Mouse (Mus musculus): ENCODE measurements at regions not wholly inside any gene's neighbourhood (a gene's known extent, or its start where the extent isn't known, plus 50 kb on each side); places are given as distances from the start of the nearest gene placed in this dataset.
"Not testable (repeated sequence)": the region's sequence is repeated elsewhere in the genome, so short reads cannot be mapped to it uniquely, and the experiment has no call there.

DNA sequence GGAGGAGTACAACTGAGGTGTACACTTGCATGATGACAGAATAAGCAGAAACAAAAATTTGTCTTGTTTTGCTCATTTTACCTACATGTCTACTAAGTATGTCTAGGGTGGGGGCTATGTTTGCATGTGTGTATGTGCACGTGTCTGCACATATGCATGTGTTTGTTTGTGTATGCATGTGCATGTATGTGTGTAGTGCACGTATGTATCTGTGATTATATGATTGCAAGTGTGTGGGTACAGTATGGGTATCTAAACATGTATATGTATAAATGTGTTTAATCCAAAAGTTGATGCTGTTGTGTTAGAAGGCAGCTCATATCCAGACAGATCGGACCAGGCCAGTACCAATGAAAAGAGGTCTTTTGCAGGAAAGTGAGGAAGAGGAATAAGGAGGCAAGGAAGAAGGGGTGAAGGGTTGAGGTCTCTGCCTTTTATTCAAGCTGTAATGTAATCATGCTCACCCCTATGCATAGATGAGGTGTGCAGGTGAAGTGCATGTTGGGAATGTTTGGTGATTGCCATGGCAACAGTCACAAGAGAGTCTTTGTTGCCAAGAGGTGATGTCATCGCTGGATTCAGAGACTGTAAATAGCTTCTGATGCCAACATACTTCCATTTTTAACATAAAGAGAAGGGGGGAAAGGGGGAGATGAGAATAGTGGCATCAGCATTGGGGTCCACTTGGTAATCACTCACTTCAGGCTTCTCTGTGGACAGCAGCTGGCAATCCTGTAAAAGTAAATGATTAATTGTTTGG is 1447.7 kb downstream of the Zfp704 start:
- DNase-seq, result no peak

DNA sequence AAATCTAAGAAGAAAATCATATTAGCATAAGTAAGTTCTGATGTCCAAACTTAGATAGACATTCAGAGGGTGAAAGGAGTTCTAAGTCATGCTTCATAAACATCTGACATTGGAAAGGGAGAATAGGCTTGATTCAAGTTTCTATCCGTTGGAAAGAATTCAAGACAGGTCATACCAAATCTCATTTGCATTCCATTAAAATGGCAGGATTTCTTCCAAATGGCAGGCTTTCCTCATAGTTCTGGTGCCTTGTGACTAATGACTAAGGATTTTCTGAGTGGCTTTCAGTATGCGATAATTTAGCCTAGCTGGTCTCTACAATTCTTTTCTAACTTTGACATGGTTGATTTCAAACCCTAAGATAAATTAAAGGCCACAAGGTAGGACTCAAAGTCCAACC is 1466.9 kb downstream of the Zfp704 start:
- no peak for DNase-seq

DNA sequence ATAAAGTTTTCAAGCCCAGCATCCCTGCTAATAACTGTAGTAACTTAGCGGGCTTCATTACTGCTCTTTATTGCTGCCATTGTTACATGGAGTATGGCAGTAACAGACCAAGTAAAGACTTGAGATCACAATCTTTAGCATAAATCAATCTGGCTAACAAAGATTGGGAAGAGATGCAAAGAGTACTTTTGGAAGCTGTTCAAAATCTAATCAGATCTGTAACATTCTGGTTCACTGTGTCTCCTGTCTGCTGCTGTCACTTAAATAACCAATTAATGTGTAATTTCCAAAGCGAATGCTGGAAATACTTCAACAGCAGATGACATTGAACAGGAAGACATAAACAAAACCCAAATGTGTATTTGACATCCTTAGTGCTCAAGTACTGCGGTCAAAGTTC is 1467.7 kb downstream of the Zfp704 start:
- no peak for DNase-seq

DNA sequence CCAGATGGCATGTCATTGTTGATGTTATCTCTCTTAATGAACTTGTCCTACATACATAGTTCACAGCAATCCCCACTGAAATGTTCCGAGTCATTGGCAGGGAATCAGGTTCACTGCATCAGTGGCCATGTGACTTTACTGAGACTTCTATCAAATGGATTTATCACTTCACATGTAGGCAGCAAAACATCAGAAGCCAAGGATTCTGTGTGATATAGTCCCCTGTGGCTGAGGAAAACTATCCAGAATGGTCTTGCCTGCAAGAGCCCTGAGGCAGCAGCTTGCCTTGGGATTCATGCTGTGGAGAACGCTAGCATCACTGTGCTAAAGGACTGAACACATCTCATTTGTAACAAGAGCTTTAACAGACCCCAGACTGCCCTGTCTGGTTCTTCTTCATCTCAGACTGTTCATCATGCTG is 1468.2 kb downstream of the Zfp704 start:
- no peak for DNase-seq

DNA sequence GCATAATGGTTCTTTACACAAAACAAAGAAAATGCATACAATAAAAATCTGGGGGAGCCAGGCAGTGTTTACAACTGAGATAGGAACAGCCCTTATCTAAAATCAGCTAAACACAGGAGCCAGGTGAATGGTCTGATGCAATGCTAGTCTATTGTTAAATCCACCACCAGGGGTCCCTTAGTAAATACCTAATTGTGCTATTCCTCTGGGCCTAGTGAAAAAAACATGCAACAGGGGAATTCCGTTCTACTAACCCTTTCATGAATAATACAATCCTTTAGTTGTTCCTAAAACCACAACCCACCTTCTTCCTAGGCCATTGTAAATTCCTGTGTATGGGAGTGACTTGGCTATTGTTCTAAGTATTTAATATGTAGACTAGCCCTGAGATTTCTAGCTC is 1486.2 kb downstream of the Zfp704 start:
- not testable (repeated sequence) for DNase-seq

DNA sequence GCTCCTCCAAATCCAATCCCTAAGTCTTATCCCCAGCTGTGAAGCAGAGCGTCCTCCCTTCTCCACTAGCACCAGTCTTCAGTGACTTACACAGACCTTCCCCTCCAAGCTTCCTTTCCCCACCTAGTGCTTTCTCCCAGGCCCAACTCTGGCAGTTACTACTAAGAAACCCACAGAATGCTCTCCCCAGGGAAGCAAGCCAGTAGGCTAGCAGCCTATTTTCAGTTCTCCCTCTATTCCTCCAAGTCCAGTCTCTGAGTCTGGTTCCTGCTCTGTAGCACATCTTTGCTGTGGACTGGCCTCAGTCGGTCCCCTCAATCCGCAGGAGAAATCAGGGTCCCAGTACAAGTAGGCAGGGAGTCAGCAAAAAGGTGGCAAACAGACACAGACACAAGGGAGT is 1486.7 kb downstream of the Zfp704 start:
- no peak for DNase-seq

DNA sequence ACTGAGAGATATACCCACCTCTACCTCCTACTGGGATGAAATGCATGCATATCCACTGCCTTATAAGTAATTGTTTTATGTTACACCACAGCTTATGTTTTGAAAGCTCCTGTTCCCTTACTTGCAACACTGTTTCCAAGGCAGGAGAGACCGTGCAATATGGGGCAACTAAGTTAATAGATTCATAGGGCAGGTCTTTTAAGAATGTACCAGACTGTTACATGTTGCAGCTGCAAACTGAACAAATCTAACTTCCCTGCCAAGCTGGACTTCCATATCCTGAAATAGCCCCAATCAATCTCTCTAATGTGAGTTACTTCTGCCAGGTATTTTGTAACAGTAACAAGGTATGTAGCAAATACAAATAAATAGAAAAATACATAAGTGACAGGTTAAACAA is 1478.0 kb upstream of the 1700008P02Rik start:
- DNase-seq, result no peak

DNA sequence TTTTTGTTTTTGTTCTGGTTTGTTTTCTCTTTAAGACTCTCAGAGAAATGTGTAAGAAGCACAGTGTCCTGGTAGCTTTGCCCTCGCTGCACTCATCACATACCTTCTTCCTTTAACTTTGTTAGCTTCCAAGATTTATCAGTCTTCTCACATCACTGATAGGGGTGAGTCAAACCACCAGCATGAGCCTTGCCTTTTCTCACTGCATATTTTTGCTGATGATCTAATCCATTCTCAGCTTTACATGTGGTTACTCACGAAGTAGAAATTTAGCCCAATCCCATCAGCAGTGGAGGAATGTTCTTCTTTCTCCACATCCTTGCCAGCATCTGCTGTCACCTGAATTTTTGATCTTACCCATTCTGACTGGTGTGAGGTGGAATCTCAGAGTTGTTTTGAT is 1464.5 kb upstream of the 1700008P02Rik start:
- no peak for DNase-seq

DNA sequence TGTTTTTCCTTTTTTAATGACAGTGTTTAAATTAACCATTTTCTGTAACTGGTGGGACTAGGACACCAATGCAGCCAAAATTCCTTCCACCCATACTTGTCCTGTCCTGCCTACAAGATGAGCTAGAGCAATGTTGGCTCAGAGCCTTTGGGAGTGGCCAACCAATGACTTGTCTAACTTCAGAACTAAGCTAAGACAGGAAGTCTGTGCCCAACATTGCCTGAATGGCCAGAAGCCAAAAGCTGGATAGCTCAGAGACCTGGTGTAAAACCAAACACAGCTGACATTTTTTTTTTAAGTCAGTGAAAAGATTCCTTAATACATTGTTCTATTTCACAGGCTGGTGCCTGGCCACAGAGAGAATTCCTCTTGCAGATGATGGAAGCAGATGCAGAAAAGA is 1433.5 kb upstream of the 1700008P02Rik start:
- no peak for DNase-seq

DNA sequence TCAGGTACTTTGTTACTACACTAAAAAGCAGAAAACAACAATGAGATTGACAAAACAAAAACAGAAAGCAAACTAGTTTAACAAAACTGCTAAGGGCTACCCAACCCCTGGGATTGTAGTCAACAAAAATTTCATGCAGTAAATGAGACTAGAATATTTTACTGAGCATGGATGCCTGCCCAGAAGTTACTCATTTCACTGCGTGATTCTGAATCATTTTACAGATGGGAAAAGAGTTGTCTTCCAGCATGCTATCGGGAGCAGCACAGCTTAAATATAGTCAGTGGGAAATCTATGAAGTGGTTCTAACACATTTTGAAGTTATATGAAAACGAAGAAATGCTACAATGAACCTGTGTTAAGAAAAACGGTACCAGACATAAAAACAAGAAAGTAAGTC is 1430.9 kb upstream of the 1700008P02Rik start:
- DNase-seq, result no peak

DNA sequence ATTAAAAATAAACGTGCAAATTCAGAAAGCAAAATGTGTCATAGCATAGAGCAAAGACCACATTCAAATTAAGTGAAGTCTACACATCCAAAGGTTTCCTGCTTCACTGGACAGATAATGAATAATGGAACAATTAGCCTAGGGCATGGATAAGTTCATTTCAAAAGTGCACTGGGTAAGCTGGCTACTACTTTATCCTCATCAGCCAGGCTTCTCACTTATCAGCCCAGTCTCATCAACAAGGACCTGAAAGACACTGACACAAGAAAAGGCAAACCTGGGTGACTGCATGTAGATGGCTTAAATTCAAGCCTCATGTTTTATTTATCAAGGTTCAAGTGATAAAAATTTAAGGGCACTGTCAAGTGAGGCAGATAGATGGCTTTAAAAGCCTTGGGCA is 1429.5 kb upstream of the 1700008P02Rik start:
- no peak for DNase-seq

DNA sequence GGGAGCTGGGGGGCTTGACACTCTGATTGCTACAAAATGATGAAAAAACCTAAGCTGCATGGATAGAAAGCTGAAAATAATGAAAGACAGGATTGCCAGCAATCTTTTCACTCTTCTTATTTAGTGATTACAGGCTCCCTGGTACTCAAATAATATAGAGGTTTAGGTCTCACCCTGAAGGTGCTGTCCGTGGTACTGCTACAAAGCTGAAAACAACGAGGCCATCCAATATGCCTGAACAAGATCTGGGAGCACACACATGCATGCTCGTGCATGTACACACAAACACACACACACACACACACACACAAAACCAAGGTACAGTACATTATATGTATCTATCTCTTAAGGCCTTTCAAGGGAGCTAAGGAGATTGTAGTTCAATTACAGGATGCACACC is 1426.1 kb upstream of the 1700008P02Rik start:
- no peak for DNase-seq

DNA sequence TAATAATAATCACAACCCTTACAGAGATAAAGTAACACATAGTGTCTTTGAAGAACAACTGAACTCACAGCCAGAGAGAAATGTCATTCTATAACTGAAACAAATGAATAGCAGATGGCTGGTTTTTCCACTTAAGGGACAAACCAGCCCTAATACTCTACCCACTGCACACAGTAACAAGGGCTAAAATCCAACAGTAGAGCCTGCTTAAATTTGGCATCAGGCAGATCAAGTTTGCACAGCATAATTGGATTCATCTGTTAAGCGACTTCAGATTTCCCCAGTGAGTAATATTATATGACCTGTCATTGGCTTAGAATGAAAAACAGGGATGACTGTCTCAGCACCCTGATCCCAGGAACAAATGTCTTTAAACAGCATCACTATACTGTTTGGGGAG is 1416.5 kb upstream of the 1700008P02Rik start:
- no peak for DNase-seq

DNA sequence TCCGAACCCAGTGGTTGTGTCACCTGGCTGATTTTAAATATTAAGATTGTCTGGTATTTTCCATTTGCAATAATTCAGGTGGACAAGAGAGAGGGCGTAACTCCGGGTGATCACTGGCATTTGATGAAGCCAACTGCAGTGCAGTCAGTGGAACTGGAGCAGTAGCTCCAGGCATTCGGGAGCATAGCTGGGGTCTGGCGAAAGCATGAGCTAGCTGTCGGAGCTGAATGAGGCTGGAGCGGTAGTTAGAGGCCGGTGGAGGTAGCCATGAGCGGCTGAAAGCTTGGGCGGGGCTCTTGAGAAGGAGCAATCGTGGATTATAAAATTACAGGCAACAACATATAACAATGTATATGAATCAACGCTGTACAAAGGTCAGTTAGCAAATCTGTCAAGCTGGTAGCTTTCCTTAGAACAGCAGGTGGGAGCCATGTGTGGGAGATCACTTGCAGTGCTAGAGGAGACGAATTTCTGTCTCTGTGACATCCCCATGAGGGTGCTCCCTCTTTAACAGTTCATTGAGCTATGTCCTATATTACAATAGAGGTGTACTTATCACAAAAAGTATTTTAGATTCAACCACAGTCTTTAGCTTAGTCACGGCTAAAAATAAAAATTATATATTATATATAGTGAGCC is 1415.0 kb upstream of the 1700008P02Rik start:
- no peak for DNase-seq

DNA sequence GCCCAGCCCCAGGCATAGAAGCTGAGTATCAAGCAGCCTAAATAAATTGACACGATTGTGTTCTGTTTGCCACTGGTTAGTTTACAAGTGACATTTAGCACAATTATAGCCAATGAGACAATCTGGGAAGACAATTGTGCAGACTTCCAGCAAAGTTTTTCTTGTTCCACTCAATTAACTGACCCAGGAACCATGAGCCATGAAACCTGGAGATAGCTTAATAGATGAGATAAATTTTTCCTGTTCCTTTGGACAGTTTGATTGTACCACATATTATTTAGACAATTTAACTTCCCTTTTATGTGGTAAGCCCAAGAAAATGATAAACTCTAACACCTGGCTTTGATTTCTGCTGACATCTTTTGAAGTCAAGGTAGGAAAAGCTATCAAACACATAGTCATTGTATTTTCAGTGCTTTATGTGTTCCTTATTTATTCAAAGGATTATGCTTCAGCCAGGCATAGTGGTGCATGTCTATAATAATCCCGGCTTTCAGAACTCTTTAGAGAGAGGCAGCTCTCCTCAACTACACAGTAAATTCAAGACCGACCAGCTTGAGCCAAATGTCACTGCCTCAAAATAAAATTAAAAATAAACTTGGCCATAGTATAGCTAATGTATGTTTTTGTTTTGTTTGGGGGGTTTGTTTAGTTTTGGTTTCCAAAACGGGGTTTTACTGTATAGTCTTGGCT is 1406.2 kb upstream of the 1700008P02Rik start:
- DNase-seq, result no peak

DNA sequence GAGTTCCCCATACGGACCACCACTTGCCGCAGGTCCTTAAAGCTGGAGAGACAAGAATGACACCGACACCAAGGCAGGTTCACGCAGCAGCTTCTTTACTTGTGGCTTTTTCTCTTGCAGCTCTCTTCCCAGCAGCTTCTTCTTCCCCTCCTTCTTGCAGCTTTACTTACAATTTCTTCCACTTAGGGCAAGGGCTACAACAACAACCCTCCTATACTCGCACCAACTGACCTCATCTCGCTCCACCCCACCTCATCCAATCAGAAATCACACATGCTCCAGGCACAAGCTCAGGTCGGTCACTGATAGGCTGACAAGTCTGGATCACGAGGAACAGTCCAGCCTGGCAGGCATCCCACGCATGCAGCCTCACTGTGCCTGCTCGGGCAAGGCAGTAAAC is 1402.4 kb upstream of the 1700008P02Rik start:
- DNase-seq, result no peak

DNA sequence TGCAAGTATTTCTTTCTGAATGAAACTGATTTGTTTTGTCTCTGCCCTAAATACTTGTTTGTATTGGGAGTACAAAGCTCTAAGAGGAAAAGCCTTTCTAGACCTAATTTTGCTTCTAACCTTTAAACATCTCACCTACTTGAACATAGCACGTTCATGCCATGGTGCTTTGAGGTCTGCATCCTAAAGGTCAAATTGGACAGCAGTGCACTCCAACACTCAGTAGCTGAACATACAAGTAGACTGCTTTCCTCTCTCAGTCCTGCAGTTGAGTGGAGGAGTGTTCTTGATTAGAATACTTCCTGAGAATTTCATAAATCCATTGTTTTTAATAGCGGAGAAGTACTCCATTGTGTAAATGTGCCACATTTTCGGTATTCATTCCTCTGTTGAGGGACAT is 1397.2 kb upstream of the 1700008P02Rik start:
- no peak for DNase-seq

DNA sequence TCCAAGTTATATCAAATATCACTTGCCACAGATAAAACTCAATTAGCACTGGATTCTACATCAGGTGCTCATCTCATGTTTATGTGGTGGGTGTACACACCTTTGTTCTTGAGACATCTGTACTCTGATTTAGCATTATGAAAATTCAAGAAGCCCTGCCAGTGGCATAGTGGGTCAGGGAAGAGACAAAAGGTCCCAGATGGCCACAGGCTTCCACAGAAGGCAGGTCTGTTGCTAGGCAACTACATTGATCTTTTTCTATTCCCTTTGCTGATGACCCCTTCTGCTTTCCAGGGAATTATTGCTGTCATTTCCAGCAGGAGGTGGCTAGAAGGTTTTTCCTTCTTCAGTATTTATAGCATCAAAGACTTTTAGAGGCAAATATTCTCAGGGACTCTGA is 1396.7 kb upstream of the 1700008P02Rik start:
- DNase-seq, result no peak

DNA sequence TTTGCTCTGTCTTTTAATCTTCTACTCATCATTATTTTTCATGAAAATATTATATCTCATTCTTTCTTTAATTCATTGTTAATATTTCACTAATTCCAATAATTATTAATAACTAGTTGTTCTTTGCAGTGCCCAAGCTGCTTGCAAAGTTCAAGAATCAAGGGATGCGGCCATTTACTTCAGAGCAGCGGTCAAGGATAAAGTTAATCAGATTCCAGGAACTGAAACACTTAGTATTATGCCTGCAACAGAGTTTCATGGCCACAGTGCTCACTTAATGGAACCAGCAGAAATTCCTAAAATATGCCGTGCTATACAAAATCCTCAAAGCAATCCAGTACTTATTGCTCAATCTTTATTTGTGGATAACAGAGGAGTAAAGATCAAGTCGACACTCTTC is 1389.7 kb upstream of the 1700008P02Rik start:
- DNase-seq, result no peak

DNA sequence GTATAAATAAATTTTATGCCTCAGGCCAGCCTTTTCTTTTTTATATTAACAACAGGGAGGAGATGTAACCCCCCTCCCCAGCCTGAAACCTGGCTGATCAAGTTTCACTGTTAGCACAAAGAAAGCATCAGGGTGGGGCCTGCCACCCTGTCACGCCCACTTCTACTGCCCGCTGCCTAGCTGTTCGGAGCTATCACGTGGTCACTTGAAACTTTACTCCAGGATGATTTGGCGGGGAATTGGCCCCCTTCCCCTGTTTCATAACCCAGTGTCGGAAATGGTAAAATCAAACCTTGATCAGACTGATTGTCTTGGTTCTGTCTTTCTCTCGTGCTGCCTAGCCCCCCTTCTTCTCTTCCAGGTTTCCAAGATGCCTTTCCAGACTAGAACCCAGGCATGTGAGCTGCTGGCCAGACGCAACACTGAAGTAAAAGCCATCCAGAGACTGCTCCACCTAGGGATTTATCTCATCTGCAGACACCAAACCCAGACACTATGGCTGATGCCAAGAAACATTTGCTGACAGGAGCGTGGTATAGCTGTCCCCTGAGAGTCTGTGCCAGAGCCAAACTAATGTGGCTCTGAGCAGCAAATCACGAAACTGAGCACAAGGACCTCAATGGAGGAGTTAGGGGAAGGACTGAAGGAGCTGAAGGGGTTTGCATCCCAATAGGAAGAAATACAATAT is 1386.6 kb upstream of the 1700008P02Rik start:
- no peak for DNase-seq

DNA sequence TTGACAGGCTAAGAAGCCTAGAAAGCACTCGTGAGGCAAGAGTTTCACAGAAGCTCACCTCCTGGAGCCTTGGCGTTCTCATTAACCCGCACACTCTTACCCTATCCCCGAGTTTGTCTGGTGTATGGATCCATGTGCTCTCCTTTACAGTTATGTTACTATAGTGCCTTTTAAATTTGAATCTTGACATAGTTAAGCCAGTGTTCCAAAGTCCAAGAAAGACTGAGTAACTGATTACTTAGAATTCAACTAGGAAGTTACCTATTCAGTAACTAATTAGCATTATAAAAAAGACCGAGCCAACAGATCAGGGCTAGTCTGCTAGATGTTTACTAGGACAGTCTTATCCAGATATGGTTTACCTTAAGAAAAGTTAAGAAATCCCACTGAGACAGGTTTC is 1386.0 kb upstream of the 1700008P02Rik start:
- no peak for DNase-seq

DNA sequence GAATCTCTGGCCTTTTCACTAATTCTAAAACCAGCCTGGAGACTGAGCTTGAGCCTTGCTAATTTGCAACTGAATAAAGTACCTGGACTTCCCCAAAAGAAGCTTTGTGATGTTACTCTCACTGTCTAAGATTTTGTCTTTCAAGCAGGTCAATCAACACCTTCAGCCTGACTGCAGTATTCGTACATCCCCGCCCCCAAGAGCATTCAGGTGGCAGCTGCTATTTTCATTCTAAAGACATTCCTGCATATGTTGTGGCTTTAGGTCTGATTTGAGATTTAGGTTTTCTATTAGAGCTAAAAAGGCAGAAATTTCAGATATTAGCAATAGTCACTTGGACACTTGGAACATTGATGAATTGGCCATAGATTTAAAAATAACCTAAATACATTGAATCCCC is 1385.4 kb upstream of the 1700008P02Rik start:
- not testable (repeated sequence) for DNase-seq

DNA sequence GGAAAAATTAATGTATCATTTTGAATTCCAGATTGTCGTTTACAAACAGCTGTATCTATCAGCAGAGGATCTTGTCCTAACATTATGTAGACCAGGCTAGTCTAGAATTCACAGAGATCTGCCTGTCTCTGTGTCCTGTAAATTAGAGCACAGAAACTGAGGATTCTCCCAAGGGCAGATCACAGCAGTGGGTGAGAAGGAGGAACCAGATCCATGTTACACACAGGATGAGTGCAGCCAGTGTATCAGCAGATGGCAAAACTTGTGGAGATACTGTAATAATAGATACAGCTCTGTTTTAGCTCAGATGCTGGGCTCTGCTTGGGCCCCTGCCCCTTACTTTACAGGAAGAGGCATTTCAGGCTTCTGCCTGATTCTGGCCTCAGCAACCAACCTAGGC is 1384.0 kb upstream of the 1700008P02Rik start:
- DNase-seq, result no peak

DNA sequence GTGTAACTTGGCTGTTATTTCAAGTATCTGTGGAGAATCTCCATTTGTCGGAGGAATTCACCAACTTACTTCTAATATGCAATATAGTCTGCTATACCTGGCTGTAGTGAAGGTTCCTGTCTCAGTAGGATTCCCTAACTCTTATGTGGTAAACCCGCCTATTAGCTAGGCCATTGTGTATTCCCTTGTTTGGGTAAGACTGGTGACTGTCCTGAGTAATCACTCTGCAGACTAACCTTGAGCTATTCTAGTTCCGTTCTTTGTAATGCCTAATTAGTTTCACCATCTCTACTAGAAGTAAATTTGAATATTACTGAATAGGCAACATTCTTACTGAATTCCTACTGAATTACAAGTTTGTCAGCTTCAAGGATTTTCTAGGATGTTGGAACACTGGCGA is 1380.8 kb upstream of the 1700008P02Rik start:
- DNase-seq, result no peak
